In genomic region chr5:64727847-64728246, GRCm38 (mm10) we compare ENCODE assay signal across 16 mouse cellular contexts.
"Had no signal": no experiment of that assay in that cellular context is flagged by ENCODE, and none has a peak within 500 bp of the region (broad histone marks: within the 10 kb centered on the region; RNA-seq: fewer than 3 reads in every experiment).

No protein-coding gene starts in this region.

- H3K4me2 ChIP-seq: limb, embryonic 15.5 days; liver, embryonic 12.5 days; lung, embryonic 14.5 days; midbrain, embryonic 11.5 days; midbrain, embryonic 15.5 days; neural tube, embryonic 13.5 days had no signal

- H3K36me3 ChIP-seq: limb, embryonic 15.5 days; liver, embryonic 12.5 days; midbrain, embryonic 15.5 days; neural tube, embryonic 13.5 days had no signal

- H3K9me3 ChIP-seq: limb, embryonic 15.5 days; liver, embryonic 12.5 days; midbrain, embryonic 15.5 days had no signal

- H3K9ac ChIP-seq: limb, embryonic 15.5 days; liver, embryonic 12.5 days; lung, embryonic 14.5 days; midbrain, embryonic 15.5 days; neural tube, embryonic 13.5 days had no signal

- H3K27ac ChIP-seq: kidney, postnatal 0 days; layer of hippocampus, adult 2 months; limb, embryonic 15.5 days; liver, embryonic 12.5 days; midbrain, embryonic 15.5 days; neural tube, embryonic 13.5 days had no signal

- ATAC-seq: liver, embryonic 12.5 days; midbrain, embryonic 15.5 days had no signal

- H3K4me1 ChIP-seq: limb, embryonic 15.5 days; midbrain, embryonic 15.5 days; neural tube, embryonic 13.5 days had no signal

- H3K27me3 ChIP-seq: limb, embryonic 15.5 days; liver, embryonic 12.5 days; midbrain, embryonic 15.5 days; neural tube, embryonic 13.5 days had no signal

- H3K4me3 ChIP-seq: layer of hippocampus, adult 2 months; limb, embryonic 15.5 days; liver, embryonic 12.5 days; midbrain, embryonic 15.5 days; neural tube, embryonic 13.5 days had no signal

- DNase-seq: kidney, postnatal 36 days; left cerebral cortex, postnatal 4 days; lung, embryonic 14.5 days; lung, postnatal 10 days; lung, postnatal 4 days; retina, postnatal 1 day; right cerebral cortex, postnatal 4 days; spleen, adult 18-20 months; thymus, postnatal 36 days had no signal
